Mouse (Mus musculus) liver, embryonic 15.5 days (tissue): ENCODE measurements around the gene Tmem206. TPM values are rescaled to one million over a fixed set of nuclear protein-coding genes. Genes with fewer than 3 reads are reported as not detected.

Experiments used
- ATAC-seq: fragments of 200-750 bp; cut with Nextera tagmentation; 2 replicates; pipeline ENCODE4 v1.8.0; 2017; ENCODE audit warnings: moderate number of reproducible peaks, mild to moderate bottlenecking, moderate library complexity; ENCODE audit not compliant: insufficient read depth
- H3K27ac ChIP-seq: fragments of 300-500 bp; sonication (generic); replicated peaks from 2 replicates; pipeline ENCODE4 v1.5.1; 2015; ENCODE audit warnings: mild to moderate bottlenecking, inconsistent platforms
- H3K27me3 ChIP-seq: fragments of 300-500 bp; sonication (generic); 2 replicates; pipeline ENCODE4 v1.6.1; 2015; ENCODE audit warnings: mild to moderate bottlenecking, inconsistent platforms
- H3K36me3 ChIP-seq: fragments of 300-500 bp; sonication (generic); replicated peaks from 2 replicates; pipeline ENCODE4 v1.6.1; 2015; ENCODE audit warnings: moderate library complexity, mild to moderate bottlenecking, inconsistent platforms
- H3K4me1 ChIP-seq: fragments of 300-500 bp; sonication (generic); replicated peaks from 2 replicates; pipeline ENCODE4 v1.6.1; 2015; ENCODE audit warnings: inconsistent platforms
- H3K4me2 ChIP-seq: fragments of 300-500 bp; sonication (generic); 2 replicates; pipeline ENCODE4 v1.6.1; 2015; ENCODE audit warnings: moderate library complexity, mild to moderate bottlenecking, inconsistent platforms
- H3K4me3 ChIP-seq: fragments of 300-500 bp; sonication (generic); replicated peaks from 2 replicates; pipeline ENCODE4 v1.5.1; 2015; ENCODE audit warnings: mild to moderate bottlenecking, inconsistent platforms
- H3K9ac ChIP-seq: fragments of 300-500 bp; sonication (generic); 2 replicates; pipeline ENCODE4 v1.6.1; 2015; ENCODE audit warnings: moderate library complexity, mild to moderate bottlenecking, inconsistent platforms
- H3K9me3 ChIP-seq: fragments of 300-500 bp; sonication (generic); replicated peaks from 2 replicates; pipeline ENCODE4 v1.6.1; 2016; ENCODE audit warnings: inconsistent platforms
- WGBS: fragments of 180-500 bp; shearing (Covaris S2); methylation state at CpG from one replicate; pipeline ENCODE4 v1.1.7; 2015; ENCODE audit warnings: mixed read lengths; ENCODE audit not compliant: insufficient replicate concordance; 5-methylcytosine and 5-hydroxymethylcytosine counted together
- polyA plus RNA-seq: library from polyadenylated mRNA; unstranded; fragments of >200 nt; fragmentation: Nextera tagmentation; extraction: Ambion mirVana; gene quantifications from 2 replicates; pipeline ENCODE4 v1.2.1, GENCODE M21; 2015

The Tmem206 gene
- polyA plus RNA-seq, 1 experiment from 2014 or later: 6.9 TPM

DNA sequence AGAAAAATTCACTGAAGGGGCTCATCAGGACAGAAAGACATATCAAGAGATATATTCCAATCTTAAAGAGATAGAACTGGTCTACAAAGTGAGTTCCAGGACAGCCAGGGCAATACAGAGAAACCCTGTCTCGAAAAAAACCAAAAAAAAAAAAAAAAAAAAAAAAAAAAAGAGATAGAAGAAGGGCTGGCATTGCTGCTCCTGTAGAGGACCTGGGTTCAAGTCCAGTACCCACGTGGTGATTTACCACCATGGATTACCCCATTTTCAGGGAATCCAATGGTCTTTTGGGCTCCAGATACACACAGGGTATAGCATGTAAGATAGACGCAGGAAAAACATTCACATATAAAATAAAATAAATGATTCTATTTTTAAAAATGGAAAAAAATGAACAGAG is 55.1 kb downstream of the Tmem206 start:
- Histone ChIP-seq H3K4me3 (no peak overlapping the region), H3K4me2 (no peak overlapping the region), H3K27ac (no peak overlapping the region), H3K9me3 (no peaks in the 10 kb centered on the region), H3K27me3 (no peaks in the 10 kb centered on the region), H3K4me1 (peaks cover 8% of the 10 kb centered on the region), H3K9ac (no peak overlapping the region), H3K36me3 (no peaks in the 10 kb centered on the region; the same call in 1 of the 2 replicates)
- WGBS: 72% methylated on average over 3 of the region's 3 CpGs
- ATAC-seq: no peak

DNA sequence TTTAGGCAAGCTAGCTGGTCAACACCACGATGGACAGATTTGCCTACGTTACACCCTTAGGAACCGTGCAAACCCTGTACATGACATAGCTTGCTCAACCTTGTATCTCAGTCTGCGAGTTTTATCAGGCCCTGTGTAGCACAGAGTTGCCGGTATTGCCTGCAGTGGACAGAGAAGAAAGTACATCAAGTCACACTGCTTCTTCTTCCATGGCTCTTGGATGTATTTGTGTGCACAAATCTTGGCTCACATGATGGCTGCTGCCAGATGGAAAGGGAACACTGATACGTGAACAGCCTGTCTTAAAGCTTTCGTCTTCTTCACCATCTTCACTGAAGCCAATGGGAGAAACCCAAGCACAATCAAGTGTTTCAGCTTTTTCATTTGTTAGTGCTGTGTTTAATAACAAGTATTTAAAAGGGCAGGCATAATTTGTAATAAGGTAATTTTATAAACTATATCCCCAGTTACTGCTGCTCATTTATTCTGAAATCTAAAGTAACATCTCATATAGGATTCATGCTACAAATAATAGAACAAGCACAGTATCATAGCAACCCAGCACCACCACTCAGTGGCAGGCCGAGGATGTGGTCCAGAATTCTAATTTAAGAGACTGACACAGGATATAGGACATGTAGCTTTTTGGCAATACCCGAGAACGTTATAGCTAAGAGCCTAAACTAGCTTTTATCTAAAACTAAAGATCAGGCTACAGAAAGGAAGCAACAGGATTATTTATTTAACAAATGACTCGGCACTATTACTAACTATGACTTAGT is 56.4 kb downstream of the Tmem206 start:
- Histone ChIP-seq H3K27ac (no peak overlapping the region), H3K4me2 (no peak overlapping the region), H3K4me3 (no peak overlapping the region), H3K36me3 (no peaks in the 10 kb centered on the region; the same call in 1 of the 2 replicates), H3K9me3 (no peaks in the 10 kb centered on the region), H3K27me3 (no peaks in the 10 kb centered on the region), H3K4me1 (peaks cover 5% of the 10 kb centered on the region), H3K9ac (no peak overlapping the region)
- ATAC-seq: no peak
- WGBS: 68% methylated on average over 11 of the region's 11 CpGs

DNA sequence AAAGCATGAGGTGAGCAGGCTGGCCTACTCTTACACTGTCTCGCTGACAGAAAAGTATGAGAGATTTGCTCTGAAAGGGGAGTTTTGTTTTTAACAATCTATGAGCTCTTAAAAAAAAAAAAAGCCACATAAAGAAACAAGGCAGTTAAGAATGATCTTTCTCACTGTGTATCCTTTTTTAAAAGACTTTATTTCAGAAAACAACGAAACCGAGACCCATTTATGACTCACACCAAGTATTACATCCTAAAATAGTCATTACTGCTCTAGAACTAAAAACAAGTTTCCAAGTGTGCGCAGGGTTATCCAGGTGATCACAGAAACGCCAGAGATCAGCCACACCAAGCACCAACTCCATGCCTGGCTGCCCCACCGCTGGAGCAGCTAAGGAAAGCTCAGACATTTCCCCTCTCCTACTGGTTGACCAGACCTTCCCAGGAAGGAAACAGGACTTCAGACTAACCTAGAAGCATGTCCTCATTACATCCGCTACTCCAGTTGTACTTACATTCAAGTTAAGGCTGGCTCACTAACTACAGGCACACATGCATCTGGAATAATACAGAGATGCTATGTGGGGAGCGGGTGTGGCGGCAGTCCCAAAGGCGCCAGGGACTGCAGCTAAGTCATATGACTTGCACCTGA is 59.2 kb downstream of the Tmem206 start:
- Histone ChIP-seq H3K4me1 (peaks cover 5% of the 10 kb centered on the region), H3K4me2 (no peak overlapping the region), H3K36me3 (no peaks in the 10 kb centered on the region; the same call in 1 of the 2 replicates), H3K9ac (no peak overlapping the region), H3K4me3 (no peak overlapping the region), H3K27me3 (no peaks in the 10 kb centered on the region), H3K9me3 (no peaks in the 10 kb centered on the region), H3K27ac (no peak overlapping the region)
- 89% methylated on average over 10 of the region's 10 CpGs for WGBS
- no peak for ATAC-seq

- ATAC-seq: no peak
- no peak overlapping the region for H3K4me2 ChIP-seq
Observed at GRCm38 (mm10) chr1:191391311-191391710, 65.6 kb downstream of the Tmem206 start.

GRCm38 (mm10) chr1:191393536-191393935 is 67.8 kb downstream of the Tmem206 start:
- H3K9ac ChIP-seq: no peak overlapping the region
- no peaks in the 10 kb centered on the region for H3K27me3 ChIP-seq
- H3K4me3 ChIP-seq: no peak overlapping the region
- WGBS: 44% methylated on average over 3 of the region's 3 CpGs
- no peak overlapping the region for H3K27ac ChIP-seq
- H3K9me3 ChIP-seq: no peaks in the 10 kb centered on the region
- ATAC-seq: no peak
- H3K4me1 ChIP-seq: peaks cover 37% of the 10 kb centered on the region
- no peak overlapping the region for H3K4me2 ChIP-seq
- no peaks in the 10 kb centered on the region for H3K36me3 ChIP-seq

More at GRCm38 (mm10) chr1:191391311-191391710, 65.6 kb downstream of the Tmem206 start:
- Histone ChIP-seq H3K36me3 (no peaks in the 10 kb centered on the region), H3K27me3 (no peaks in the 10 kb centered on the region), H3K9ac (no peak overlapping the region), H3K4me3 (no peak overlapping the region), H3K27ac (no peak overlapping the region), H3K9me3 (no peaks in the 10 kb centered on the region), H3K4me1 (peaks cover 33% of the 10 kb centered on the region)
- 17% methylated on average over 3 of the region's 3 CpGs for WGBS

DNA sequence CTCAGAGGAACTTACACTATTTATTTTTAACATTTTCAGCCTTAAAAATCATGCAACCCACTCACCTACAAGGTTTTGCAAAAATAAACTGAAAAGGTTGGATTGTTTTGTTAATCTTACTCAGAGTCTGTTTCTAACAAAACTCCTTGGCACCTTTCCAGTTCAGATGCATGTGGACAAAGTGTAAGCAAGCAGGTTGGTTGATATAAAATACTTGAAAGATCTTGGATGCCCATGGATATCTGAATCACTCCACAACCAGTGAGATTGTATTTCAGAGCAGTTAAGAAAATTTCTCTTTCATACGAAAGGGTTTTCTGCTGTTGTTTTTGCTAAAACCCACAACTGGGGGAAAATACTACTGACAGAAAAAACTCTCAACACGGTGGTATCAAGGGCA is 68.4 kb downstream of the Tmem206 start:
- Histone ChIP-seq H3K9ac (no peak overlapping the region), H3K4me3 (peak overlapping the region; percentile 92), H3K4me1 (peaks cover 37% of the 10 kb centered on the region), H3K36me3 (no peaks in the 10 kb centered on the region), H3K27ac (no peak overlapping the region), H3K27me3 (no peaks in the 10 kb centered on the region), H3K4me2 (peak overlapping the region; percentile 92), H3K9me3 (no peaks in the 10 kb centered on the region)
- WGBS: 26% methylated on average over 2 of the region's 2 CpGs
- no peak for ATAC-seq

- ATAC-seq: no peak
- H3K9me3 ChIP-seq: no peaks in the 10 kb centered on the region
- peak overlapping the region; percentile 98; the same call in 1 of the 2 replicates for H3K27ac ChIP-seq
- 16% methylated on average over 1 of the region's 1 CpGs for WGBS
- peak overlapping the region; percentile 95 for H3K9ac ChIP-seq
- H3K4me1 ChIP-seq: peaks cover 37% of the 10 kb centered on the region
- no peaks in the 10 kb centered on the region for H3K27me3 ChIP-seq
- H3K4me2 ChIP-seq: peak overlapping the region; percentile 92
- no peaks in the 10 kb centered on the region for H3K36me3 ChIP-seq
- peak overlapping the region; percentile 92 for H3K4me3 ChIP-seq
Observed at GRCm38 (mm10) chr1:191395200-191395599, 69.5 kb downstream of the Tmem206 start.

GRCm38 (mm10) chr1:191395871-191396433 is 70.2 kb downstream of the Tmem206 start:
- Histone ChIP-seq H3K4me1 (peaks cover 33% of the 10 kb centered on the region), H3K27me3 (no peaks in the 10 kb centered on the region), H3K27ac (peak overlapping the region; percentile 98), H3K9ac (peak overlapping the region; percentile 95), H3K4me3 (peak overlapping the region; percentile 92), H3K4me2 (peak overlapping the region; percentile 92), H3K36me3 (no peaks in the 10 kb centered on the region), H3K9me3 (no peaks in the 10 kb centered on the region)
- WGBS: under 1% methylated on average over 41 of the region's 43 CpGs
- no peak for ATAC-seq

- ATAC-seq: peak; percentile 51
- Histone ChIP-seq H3K36me3 (no peaks in the 10 kb centered on the region), H3K4me1 (peaks cover 28% of the 10 kb centered on the region), H3K4me2 (peak overlapping the region; percentile 92), H3K9ac (peak overlapping the region; percentile 95), H3K4me3 (peak overlapping the region; percentile 92), H3K9me3 (no peaks in the 10 kb centered on the region), H3K27me3 (no peaks in the 10 kb centered on the region), H3K27ac (peak overlapping the region; percentile 98)
- 1% methylated on average over 72 of the region's 74 CpGs for WGBS
Observed at GRCm38 (mm10) chr1:191396446-191396845, 70.7 kb downstream of the Tmem206 start.

GRCm38 (mm10) chr1:191396897-191397849 is 71.5 kb downstream of the Tmem206 start:
- no peaks in the 10 kb centered on the region for H3K9me3 ChIP-seq
- peak overlapping the region; percentile 95 for H3K9ac ChIP-seq
- H3K4me1 ChIP-seq: peaks cover 23% of the 10 kb centered on the region
- peak overlapping the region; percentile 98 for H3K27ac ChIP-seq
- peak overlapping the region; percentile 92 for H3K4me3 ChIP-seq
- WGBS: under 1% methylated on average over 82 of the region's 82 CpGs
- peak overlapping the region; percentile 92 for H3K4me2 ChIP-seq
- no peaks in the 10 kb centered on the region for H3K27me3 ChIP-seq
- peak; percentile 93 for ATAC-seq
- H3K36me3 ChIP-seq: no peaks in the 10 kb centered on the region
